Mouse (Mus musculus) lung, embryonic 14.5 days (tissue): ENCODE results near the gene Nfyb. TPM values are rescaled to one million over a fixed set of nuclear protein-coding genes. Genes with fewer than 3 reads are reported as not detected.

Source experiments
- ATAC-seq: fragments of 200-750 bp; cut with Nextera tagmentation; 2 replicates; pipeline ENCODE4 v1.8.0; 2017; ENCODE audit warnings: mild to moderate bottlenecking, moderate TSS enrichment, moderate library complexity; ENCODE audit not compliant: insufficient read depth
- DNase-seq: peaks from one replicate; pipeline ENCODE4 v3.0.0-alpha.2; 2015
- H3K27ac ChIP-seq: fragments of 300-500 bp; sonication (generic); 2 replicates; pipeline ENCODE4 v1.5.1; 2014; ENCODE audit warnings: low read depth, mild to moderate bottlenecking, moderate library complexity
- H3K27me3 ChIP-seq: fragments of 300-500 bp; sonication (generic); 2 replicates; pipeline ENCODE4 v1.6.1; 2014; ENCODE audit warnings: low read length, control low read depth; ENCODE audit not compliant: insufficient read depth
- H3K36me3 ChIP-seq: fragments of 300-500 bp; sonication (generic); 2 replicates; pipeline ENCODE4 v1.6.1; 2014; ENCODE audit warnings: control low read depth; ENCODE audit not compliant: insufficient read depth
- H3K4me1 ChIP-seq: fragments of 300-500 bp; sonication (generic); 2 replicates; pipeline ENCODE4 v1.6.1; 2014; ENCODE audit warnings: antibody characterized with exemption, control low read depth; ENCODE audit not compliant: insufficient read depth
- H3K4me2 ChIP-seq: fragments of 300-500 bp; sonication (generic); 2 replicates; pipeline ENCODE4 v1.6.1; 2014; ENCODE audit warnings: mild to moderate bottlenecking
- H3K4me3 ChIP-seq: fragments of 300-500 bp; sonication (generic); 2 replicates; pipeline ENCODE4 v1.5.1; 2014; ENCODE audit warnings: low read depth, low read length
- H3K9ac ChIP-seq: fragments of 300-500 bp; sonication (generic); 2 replicates; pipeline ENCODE4 v1.6.1; 2014
- H3K9me3 ChIP-seq: fragments of 300-500 bp; sonication (generic); 2 replicates; pipeline ENCODE4 v1.6.1; 2016; ENCODE audit warnings: low read depth, low read length, control low read depth
- CTCF ChIP-seq: IDR thresholded peaks from 2 replicates; pipeline ENCODE4 v1.5.1; 2016; ENCODE audit warnings: antibody characterized with exemption, low read depth
- WGBS: fragments of 180-500 bp; shearing (Covaris S2); extraction: QIAGEN DNeasy Blood & Tissue Kit; methylation state at CpG from one replicate; pipeline ENCODE4 v1.1.7; 2014; 5-methylcytosine and 5-hydroxymethylcytosine counted together
- polyA plus RNA-seq: library from polyadenylated mRNA; unstranded; fragments of >200 nt; fragmentation: Nextera tagmentation; extraction: Ambion mirVana; gene quantifications from 2 replicates; pipeline ENCODE4 v1.2.1, GENCODE M21; 2014

Gene Nfyb
- polyA plus RNA-seq, 1 experiment from 2014 or later, result 52.0 TPM

- Histone ChIP-seq H3K36me3 (peaks cover 96% of the 10 kb centered on the region), H3K4me3 (no peak overlapping the region), H3K27me3 (no peaks in the 10 kb centered on the region), H3K9me3 (no peaks in the 10 kb centered on the region), H3K9ac (no peak overlapping the region), H3K4me1 (0 out of 2 replicates have a peak, but pooled peaks cover 6% of the 10 kb centered on the region), H3K27ac (no peak overlapping the region), H3K4me2 (no peak overlapping the region)
- 93% methylated on average over 9 of the region's 9 CpGs for WGBS
- DNase-seq (no peak), ATAC-seq (no peak)
- no peak for TF ChIP-seq CTCF
These were observed 7.5 kb downstream of the Nfyb start for GRCm38 (mm10) chr10:82756466-82756865.

- no peak overlapping the region for H3K4me3 ChIP-seq
- H3K4me2 ChIP-seq, result no peak overlapping the region
- ATAC-seq (no peak), DNase-seq (no peak)
- TF ChIP-seq CTCF, result no peak
- no peak overlapping the region for H3K9ac ChIP-seq
- no peaks in the 10 kb centered on the region for H3K4me1 ChIP-seq
- H3K36me3 ChIP-seq, result peaks cover 97% of the 10 kb centered on the region
- no peaks in the 10 kb centered on the region for H3K9me3 ChIP-seq
- no peak overlapping the region for H3K27ac ChIP-seq
- WGBS, result 93% methylated on average over 11 of the region's 11 CpGs
- no peaks in the 10 kb centered on the region for H3K27me3 ChIP-seq
These were observed 8.6 kb downstream of the Nfyb start for GRCm38 (mm10) chr10:82755213-82755890.

GRCm38 (mm10) chr10:82754642-82755041 lies 9.3 kb downstream of the Nfyb start:
- no peaks in the 10 kb centered on the region for H3K4me1 ChIP-seq
- H3K27ac ChIP-seq, result no peak overlapping the region
- no peaks in the 10 kb centered on the region for H3K27me3 ChIP-seq
- H3K9me3 ChIP-seq, result no peaks in the 10 kb centered on the region
- no peak for ATAC-seq
- 100% methylated on average over 1 of the region's 1 CpGs for WGBS
- no peak for TF ChIP-seq CTCF
- no peak overlapping the region for H3K4me3 ChIP-seq
- peaks cover 95% of the 10 kb centered on the region for H3K36me3 ChIP-seq
- H3K9ac ChIP-seq, result no peak overlapping the region
- DNase-seq, result no peak
- H3K4me2 ChIP-seq, result no peak overlapping the region

GRCm38 (mm10) chr10:82752921-82753320 lies 11.0 kb downstream of the Nfyb start:
- no peak for TF ChIP-seq CTCF
- WGBS, result 86% methylated on average over 3 of the region's 3 CpGs
- Histone ChIP-seq H3K27me3 (no peaks in the 10 kb centered on the region), H3K27ac (no peak overlapping the region), H3K4me3 (no peak overlapping the region), H3K9ac (no peak overlapping the region), H3K4me1 (no peaks in the 10 kb centered on the region), H3K4me2 (no peak overlapping the region), H3K36me3 (peaks cover 95% of the 10 kb centered on the region), H3K9me3 (no peaks in the 10 kb centered on the region)
- no peak for ATAC-seq
- DNase-seq, result no peak

- DNase-seq (no peak), ATAC-seq (no peak)
- H3K27me3 ChIP-seq, result no peaks in the 10 kb centered on the region
- no peak overlapping the region for H3K9ac ChIP-seq
- 88% methylated on average over 6 of the region's 6 CpGs for WGBS
- no peak overlapping the region for H3K4me2 ChIP-seq
- H3K4me1 ChIP-seq, result no peaks in the 10 kb centered on the region
- H3K36me3 ChIP-seq, result peaks cover 91% of the 10 kb centered on the region
- no peak overlapping the region for H3K27ac ChIP-seq
- no peaks in the 10 kb centered on the region for H3K9me3 ChIP-seq
- no peak for TF ChIP-seq CTCF
- no peak overlapping the region for H3K4me3 ChIP-seq
These were observed 13.2 kb downstream of the Nfyb start for GRCm38 (mm10) chr10:82750778-82751177.

- TF ChIP-seq CTCF, result no peak
- peaks cover 70% of the 10 kb centered on the region for H3K36me3 ChIP-seq
- H3K9ac ChIP-seq, result no peak overlapping the region
- no peak for ATAC-seq
- H3K27ac ChIP-seq, result no peak overlapping the region
- H3K27me3 ChIP-seq, result no peaks in the 10 kb centered on the region
- no peak overlapping the region for H3K4me2 ChIP-seq
- 84% methylated on average over 15 of the region's 15 CpGs for WGBS
- no peak for DNase-seq
- H3K4me3 ChIP-seq, result no peak overlapping the region
- no peaks in the 10 kb centered on the region for H3K9me3 ChIP-seq
- H3K4me1 ChIP-seq, result no peaks in the 10 kb centered on the region
These were observed 16.7 kb downstream of the Nfyb start for GRCm38 (mm10) chr10:82746988-82747850.

GRCm38 (mm10) chr10:82745301-82745700 lies 18.6 kb downstream of the Nfyb start:
- TF ChIP-seq CTCF, result no peak
- Histone ChIP-seq H3K36me3 (peaks cover 59% of the 10 kb centered on the region), H3K9ac (no peak overlapping the region), H3K27me3 (no peaks in the 10 kb centered on the region), H3K4me1 (no peaks in the 10 kb centered on the region), H3K9me3 (no peaks in the 10 kb centered on the region), H3K4me2 (no peak overlapping the region), H3K4me3 (no peak overlapping the region), H3K27ac (no peak overlapping the region)
- DNase-seq (no peak), ATAC-seq (no peak)
- WGBS, result 89% methylated on average over 5 of the region's 5 CpGs
